Mouse (Mus musculus) mesoderm, embryonic 11.5 days (tissue): ENCODE measurements around the gene Ubash3b.

Experiments
- DNase-seq: peaks from one replicate; pipeline ENCODE4 v3.0.0-alpha.2; 2012; ENCODE audit warnings: low read depth, low spot score

Ubash3b gene

GRCm38 (mm10) chr9:41136691-41137467, 24.6 kb downstream of the Ubash3b start:
- no peak for DNase-seq

- no peak for DNase-seq
Measured at GRCm38 (mm10) chr9:41136273-41136672, 25.2 kb downstream of the Ubash3b start.

- DNase-seq: no peak
Measured at GRCm38 (mm10) chr9:41134907-41135306, 26.6 kb downstream of the Ubash3b start.

- no peak for DNase-seq
Measured at GRCm38 (mm10) chr9:41130563-41130962, 30.9 kb downstream of the Ubash3b start.

GRCm38 (mm10) chr9:41129802-41130480, 31.6 kb downstream of the Ubash3b start:
- no peak for DNase-seq

- DNase-seq: no peak
Measured at GRCm38 (mm10) chr9:41129273-41129672, 32.2 kb downstream of the Ubash3b start.

GRCm38 (mm10) chr9:41126723-41127122, 34.8 kb downstream of the Ubash3b start:
- DNase-seq: no peak

- DNase-seq: no peak
Measured at GRCm38 (mm10) chr9:41124305-41124704, 37.2 kb downstream of the Ubash3b start.

GRCm38 (mm10) chr9:41122390-41123110, 38.9 kb downstream of the Ubash3b start:
- DNase-seq: no peak

GRCm38 (mm10) chr9:41121701-41122354, 39.7 kb downstream of the Ubash3b start:
- no peak for DNase-seq

GRCm38 (mm10) chr9:41119958-41120357, 41.5 kb downstream of the Ubash3b start:
- no peak for DNase-seq

- DNase-seq: no peak
Measured at GRCm38 (mm10) chr9:41118065-41118464, 43.4 kb downstream of the Ubash3b start.

- DNase-seq: no peak
Measured at GRCm38 (mm10) chr9:41116126-41116525, 45.4 kb downstream of the Ubash3b start.

GRCm38 (mm10) chr9:41114367-41114766, 47.1 kb downstream of the Ubash3b start:
- no peak for DNase-seq

- DNase-seq: no peak
Measured at GRCm38 (mm10) chr9:41109749-41110148, 51.7 kb downstream of the Ubash3b start.

- peak; percentile 59 for DNase-seq
Measured at GRCm38 (mm10) chr9:41108324-41109180, 52.9 kb downstream of the Ubash3b start.

GRCm38 (mm10) chr9:41105201-41105643, 56.3 kb downstream of the Ubash3b start:
- no peak for DNase-seq

- no peak for DNase-seq
Measured at GRCm38 (mm10) chr9:41103722-41104121, 57.8 kb downstream of the Ubash3b start.

GRCm38 (mm10) chr9:41102613-41103012, 58.9 kb downstream of the Ubash3b start:
- no peak for DNase-seq

- no peak for DNase-seq
Measured at GRCm38 (mm10) chr9:41099897-41100296, 61.6 kb downstream of the Ubash3b start.

- no peak for DNase-seq
Measured at GRCm38 (mm10) chr9:41099067-41099466, 62.4 kb downstream of the Ubash3b start.
